In genomic region chr12:112632084-112632777, GRCm38 (mm10) we compare ENCODE assay signal across 17 mouse cellular contexts. TPM values are rescaled to one million over a fixed set of nuclear protein-coding genes. Genes with fewer than 3 reads are reported as not detected.
DNase-seq lines count a peak whose midpoint lies in the region; ATAC-seq and TF ChIP-seq lines count a peak whose summit lies in the region.
"Had no signal": no experiment of that assay in that cellular context is flagged by ENCODE, and none has a peak within 500 bp of the region (broad histone marks: within the 10 kb centered on the region; RNA-seq: fewer than 3 reads in every experiment).

No protein-coding gene starts in this region.

- H3K36me3 ChIP-seq in kidney, embryonic 15.5 days = no peaks in the 10 kb centered on the region
- no peaks in the 10 kb centered on the region for H3K36me3 ChIP-seq in stomach, embryonic 14.5 days (ENCODE audit: control insufficient read depth, insufficient read depth, low read length)
- no peaks in the 10 kb centered on the region for H3K36me3 ChIP-seq in stomach, postnatal 0 days (ENCODE audit: control insufficient read depth, insufficient read depth, low read length)
- H3K36me3 ChIP-seq: G1E; midbrain, embryonic 15.5 days had no signal

- 62% methylated on average over 11 of the region's 11 CpGs for WGBS in kidney, embryonic 15.5 days
- WGBS in stomach, embryonic 14.5 days = 52% methylated on average over 11 of the region's 11 CpGs
- WGBS in stomach, postnatal 0 days = 49% methylated on average over 11 of the region's 11 CpGs

- intact Hi-C loops in gastrocnemius, adult 2 months (cut with DNase I) = no loop called here

- no peak for DNase-seq in gastrocnemius, adult 2 months
- DNase-seq in gastrocnemius, postnatal 25 days = no peak
- DNase-seq in kidney, postnatal 10 days = no peak
- no peak for DNase-seq in stomach, postnatal 0 days (ENCODE audit: low spot score)
- DNase-seq in cerebellum, postnatal 36 days = no peak
- no peak for DNase-seq in right cerebral cortex, postnatal 25 days
- DNase-seq: cerebellum, adult 11-12 months; kidney, adult 18-20 months; retina, postnatal 1 day; thymus, postnatal 4 days had no signal

- H3K4me3 ChIP-seq in gastrocnemius, adult 2 months = peak overlapping the region; percentile 17
- H3K4me3 ChIP-seq in kidney, embryonic 15.5 days (replicated peaks) = no peak overlapping the region
- no peak overlapping the region for H3K4me3 ChIP-seq in stomach, embryonic 14.5 days (ENCODE audit: low read depth, low read length)
- no peak overlapping the region for H3K4me3 ChIP-seq in stomach, postnatal 0 days (ENCODE audit: low read depth, low read length)
- H3K4me3 ChIP-seq: erythroblast, embryonic 14.5 days; midbrain, embryonic 15.5 days had no signal

- no peak for ATAC-seq in kidney, embryonic 15.5 days (replicated peaks; ENCODE audit: low FRiP score)
- ATAC-seq in stomach, embryonic 14.5 days (ENCODE audit: insufficient number of reproducible peaks, insufficient read depth, low FRiP score, low read depth) = no peak
- no peak for ATAC-seq in stomach, postnatal 0 days (ENCODE audit: low FRiP score, low TSS enrichment)
- ATAC-seq: CD4-positive, CD25-positive, alpha-beta regulatory T cell, adult 4 months; forebrain, embryonic 14.5 days; midbrain, embryonic 15.5 days had no signal

- no peak for TF ChIP-seq CTCF in gastrocnemius, adult 2 months (IDR thresholded peaks at IDR 0.05)
- TF ChIP-seq CTCF in stomach, postnatal 0 days (IDR thresholded peaks at IDR 0.05; ENCODE audit: low read depth) = no peak

- H3K27me3 ChIP-seq in kidney, embryonic 15.5 days = no peaks in the 10 kb centered on the region
- H3K27me3 ChIP-seq in stomach, embryonic 14.5 days (ENCODE audit: control insufficient read depth, insufficient read depth, low read length) = no peaks in the 10 kb centered on the region
- H3K27me3 ChIP-seq in stomach, postnatal 0 days (ENCODE audit: control insufficient read depth, insufficient read depth, low read length) = no peaks in the 10 kb centered on the region
- H3K27me3 ChIP-seq: midbrain, embryonic 15.5 days had no signal

- no peaks in the 10 kb centered on the region for H3K9me3 ChIP-seq in kidney, embryonic 15.5 days (replicated peaks)
- H3K9me3 ChIP-seq in stomach, embryonic 14.5 days (ENCODE audit: control insufficient read depth, low read depth, low read length) = no peaks in the 10 kb centered on the region
- no peaks in the 10 kb centered on the region for H3K9me3 ChIP-seq in stomach, postnatal 0 days (ENCODE audit: control insufficient read depth, low read length)
- H3K9me3 ChIP-seq: G1E; midbrain, embryonic 15.5 days had no signal

- H3K27ac ChIP-seq in gastrocnemius, adult 2 months = peak overlapping the region; percentile 99
- H3K27ac ChIP-seq in kidney, embryonic 15.5 days = peak overlapping the region; percentile 29
- peak overlapping the region; percentile 52; the same call in 1 of the 2 replicates for H3K27ac ChIP-seq in stomach, embryonic 14.5 days (ENCODE audit: low read length)
- no peak overlapping the region for H3K27ac ChIP-seq in stomach, postnatal 0 days (replicated peaks)
- H3K27ac ChIP-seq: midbrain, embryonic 15.5 days had no signal

- H3K4me2 ChIP-seq in kidney, embryonic 15.5 days = no peak overlapping the region
- H3K4me2 ChIP-seq in stomach, embryonic 14.5 days (replicated peaks; ENCODE audit: low read depth, low read length) = no peak overlapping the region
- H3K4me2 ChIP-seq in stomach, postnatal 0 days (replicated peaks; ENCODE audit: low read depth) = no peak overlapping the region
- H3K4me2 ChIP-seq: midbrain, embryonic 15.5 days had no signal

- H3K4me1 ChIP-seq in kidney, embryonic 15.5 days = peaks cover 41% of the 10 kb centered on the region
- peaks cover 29% of the 10 kb centered on the region for H3K4me1 ChIP-seq in stomach, embryonic 14.5 days (ENCODE audit: control insufficient read depth, insufficient read depth, low read length)
- H3K4me1 ChIP-seq in stomach, postnatal 0 days (replicated peaks; ENCODE audit: control insufficient read depth, insufficient read depth) = peaks cover 6% of the 10 kb centered on the region

- TF ChIP-seq EP300 in stomach, postnatal 0 days (optimal IDR thresholded peaks at IDR 0.05) = no peak

- no peak overlapping the region for H3K9ac ChIP-seq in kidney, embryonic 15.5 days
- H3K9ac ChIP-seq in stomach, embryonic 14.5 days (replicated peaks; ENCODE audit: low read depth, low read length) = no peak overlapping the region
- H3K9ac ChIP-seq in stomach, postnatal 0 days (ENCODE audit: low read length) = no peak overlapping the region
- H3K9ac ChIP-seq: midbrain, embryonic 15.5 days had no signal

RNA-seq across cellular contexts. Expression of gene Siva1, which starts 12.2 kb away (rescaled TPM):
- total RNA-seq in gastrocnemius, adult 2 months (2021) = 10 to 100 TPM; 18.6 to 25.3 TPM
- 10 to 100 TPM; 13.4 to 16.1 TPM for total RNA-seq in gastrocnemius, postnatal 25 days (2021)
- 255 and 266 TPM in 2 replicates for polyA plus RNA-seq in kidney, embryonic 15.5 days (2015; fragmentation: Nextera tagmentation; extraction: Ambion mirVana)
- polyA plus RNA-seq in stomach, embryonic 14.5 days (2014; fragmentation: Nextera tagmentation; extraction: Ambion mirVana) = 250 and 274 TPM in 2 replicates
- 91.5 and 97.1 TPM in 2 replicates for polyA plus RNA-seq in stomach, postnatal 0 days (2015; fragmentation: Nextera tagmentation; extraction: Ambion mirVana)

RNA-seq across cellular contexts. Expression of gene Adssl1, which starts 12.4 kb away (rescaled TPM):
- total RNA-seq in gastrocnemius, adult 2 months (2021) = 1,000 to 10,000 TPM; 1,028 to 1,061 TPM
- 100 to 1,000 TPM; 887 to 928 TPM for total RNA-seq in gastrocnemius, postnatal 25 days (2021)
- polyA plus RNA-seq in kidney, embryonic 15.5 days (2015; fragmentation: Nextera tagmentation; extraction: Ambion mirVana) = 11.6 and 12.4 TPM in 2 replicates
- polyA plus RNA-seq in stomach, embryonic 14.5 days (2014; fragmentation: Nextera tagmentation; extraction: Ambion mirVana) = 2.8 and 3.1 TPM in 2 replicates
- polyA plus RNA-seq in stomach, postnatal 0 days (2015; fragmentation: Nextera tagmentation; extraction: Ambion mirVana) = 4.7 and 6.4 TPM in 2 replicates
- total RNA-seq: G1E had no signal

RNA-seq across cellular contexts. Expression of gene Akt1, which starts 42.5 kb away (rescaled TPM):
- total RNA-seq in gastrocnemius, adult 2 months (2021) = 10 to 100 TPM; 50.9 to 59.3 TPM
- 10 to 100 TPM; 63.5 to 69.7 TPM for total RNA-seq in gastrocnemius, postnatal 25 days (2021)
- polyA plus RNA-seq in kidney, embryonic 15.5 days (2015; fragmentation: Nextera tagmentation; extraction: Ambion mirVana) = 53.7 and 56.7 TPM in 2 replicates
- 55.6 and 64.6 TPM in 2 replicates for polyA plus RNA-seq in stomach, embryonic 14.5 days (2014; fragmentation: Nextera tagmentation; extraction: Ambion mirVana)
- polyA plus RNA-seq in stomach, postnatal 0 days (2015; fragmentation: Nextera tagmentation; extraction: Ambion mirVana) = 84.5 and 98.2 TPM in 2 replicates

RNA-seq across cellular contexts. Expression of gene Inf2, which starts 43.6 kb away (rescaled TPM):
- 10 to 100 TPM in 1 of 2 experiments, 1 to 10 TPM in 1; 8.2 to 13.0 TPM for total RNA-seq in gastrocnemius, adult 2 months (2021)
- total RNA-seq in gastrocnemius, postnatal 25 days (2021) = 10 to 100 TPM; 10.3 to 10.9 TPM
- 3.8 and 4.8 TPM in 2 replicates for polyA plus RNA-seq in kidney, embryonic 15.5 days (2015; fragmentation: Nextera tagmentation; extraction: Ambion mirVana)
- polyA plus RNA-seq in stomach, embryonic 14.5 days (2014; fragmentation: Nextera tagmentation; extraction: Ambion mirVana) = 4.4 and 5.0 TPM in 2 replicates
- 1.5 and 2.0 TPM in 2 replicates for polyA plus RNA-seq in stomach, postnatal 0 days (2015; fragmentation: Nextera tagmentation; extraction: Ambion mirVana)

RNA-seq across cellular contexts. Expression of gene Zbtb42, which starts 46.4 kb away (rescaled TPM):
- total RNA-seq in gastrocnemius, adult 2 months (2021) = under 1 TPM; 0.64 to 0.81 TPM
- 1 to 10 TPM; 1.2 to 1.9 TPM for total RNA-seq in gastrocnemius, postnatal 25 days (2021)
- polyA plus RNA-seq in kidney, embryonic 15.5 days (2015; fragmentation: Nextera tagmentation; extraction: Ambion mirVana) = 4.0 and 4.6 TPM in 2 replicates
- 10.9 and 14.2 TPM in 2 replicates for polyA plus RNA-seq in stomach, embryonic 14.5 days (2014; fragmentation: Nextera tagmentation; extraction: Ambion mirVana)
- polyA plus RNA-seq in stomach, postnatal 0 days (2015; fragmentation: Nextera tagmentation; extraction: Ambion mirVana) = 11.3 and 12.1 TPM in 2 replicates
